Mouse (Mus musculus): ENCODE results near the gene Ctnna3. TPM values are rescaled to one million over a fixed set of nuclear protein-coding genes. Genes with fewer than 3 reads are reported as not detected.
"Not testable (repeated sequence)": the region's sequence is repeated elsewhere in the genome, so short reads cannot be mapped to it uniquely, and the experiment has no call there.

The Ctnna3 gene
- polyA plus RNA-seq, 1 experiment from 2014 or later, result 0.55 TPM

DNA sequence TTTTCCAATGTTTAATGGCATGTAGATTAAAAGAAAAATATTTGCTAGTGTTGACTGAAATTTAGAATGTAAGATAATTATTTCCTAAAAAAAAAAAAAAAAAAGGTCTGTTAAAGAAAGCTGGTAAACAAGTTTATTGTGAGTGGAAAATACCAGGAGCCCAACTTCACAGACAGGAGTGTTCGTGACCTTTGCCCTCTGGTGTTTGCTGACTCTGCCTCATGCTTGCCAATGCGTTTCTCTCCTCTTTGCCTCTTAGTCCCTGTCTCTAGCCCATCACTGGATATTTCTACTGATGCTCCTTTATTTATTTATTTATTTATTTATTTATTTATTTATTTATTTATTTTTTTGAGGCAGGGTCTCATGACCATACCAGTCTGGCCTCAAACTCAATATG lies 26.3 kb upstream of the Ctnna3 start:
- H3K27me3 ChIP-seq (ENCODE audit: insufficient read depth, low read length), result no peaks in the 10 kb centered on the region
- H3K4me3 ChIP-seq (ENCODE audit: low read length), result no peak overlapping the region
- H3K9me3 ChIP-seq (ENCODE audit: low read length), result no peaks in the 10 kb centered on the region
- no peak overlapping the region for H3K9ac ChIP-seq (replicated peaks; ENCODE audit: low read length)
- H3K36me3 ChIP-seq (ENCODE audit: insufficient read depth, low read length), result 0 out of 2 replicates have a peak, but pooled peaks cover 3% of the 10 kb centered on the region
- no peaks in the 10 kb centered on the region for H3K4me1 ChIP-seq (ENCODE audit: insufficient read depth, low read length)
- WGBS, result 68% methylated on average over 2 of the region's 2 CpGs
- no peak overlapping the region for H3K27ac ChIP-seq (ENCODE audit: low read length)
- no peak for ATAC-seq (ENCODE audit: low FRiP score, low TSS enrichment)
- H3K4me2 ChIP-seq (replicated peaks; ENCODE audit: low read depth, low read length), result no peak overlapping the region

DNA sequence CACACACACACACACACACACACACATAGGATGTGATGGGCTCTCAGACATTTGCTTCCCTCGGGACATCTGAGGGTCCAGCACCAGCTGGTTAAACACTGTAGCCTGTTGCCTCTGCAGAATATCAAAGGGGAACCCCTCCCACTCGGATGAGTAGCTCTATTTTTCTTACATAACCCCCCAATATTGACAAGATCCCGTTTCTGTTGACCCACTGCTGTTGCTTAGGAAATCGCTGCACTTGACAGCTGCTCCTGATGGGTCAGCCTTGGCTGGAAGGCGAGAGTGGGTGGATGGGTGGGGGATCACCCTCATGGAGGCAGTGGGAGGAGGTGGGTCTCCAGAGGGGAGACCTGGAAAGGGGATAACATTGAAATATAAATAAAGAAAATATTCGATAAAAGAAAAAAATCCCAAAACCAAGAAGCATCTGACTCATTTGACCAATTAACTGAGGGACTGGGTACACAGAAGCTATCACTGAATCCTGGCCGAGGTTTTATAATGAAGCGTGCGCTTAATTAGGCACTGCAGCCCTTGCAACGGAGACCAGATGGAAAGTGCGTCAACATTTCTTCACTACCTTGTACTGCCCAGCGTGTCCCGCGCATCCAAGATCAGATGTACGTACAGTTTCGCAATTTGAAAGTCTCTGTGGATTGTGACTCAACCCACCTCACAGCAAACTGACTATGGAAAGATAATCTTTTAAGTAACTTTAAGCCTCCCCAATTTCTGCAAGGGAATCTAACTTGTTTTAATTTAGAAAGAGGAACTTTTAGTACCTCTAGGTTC lies 19.5 kb upstream of the Ctnna3 start:
- no peaks in the 10 kb centered on the region for H3K9me3 ChIP-seq (ENCODE audit: low read length)
- H3K36me3 ChIP-seq (ENCODE audit: insufficient read depth, low read length), result 0 out of 2 replicates have a peak, but pooled peaks cover 3% of the 10 kb centered on the region
- H3K4me2 ChIP-seq (replicated peaks; ENCODE audit: low read depth, low read length), result no peak overlapping the region
- no peak overlapping the region for H3K4me3 ChIP-seq (ENCODE audit: low read length)
- ATAC-seq (ENCODE audit: low FRiP score, low TSS enrichment), result no peak
- H3K27ac ChIP-seq (ENCODE audit: low read length), result no peak overlapping the region
- no peak overlapping the region for H3K9ac ChIP-seq (replicated peaks; ENCODE audit: low read length)
- no peaks in the 10 kb centered on the region for H3K4me1 ChIP-seq (ENCODE audit: insufficient read depth, low read length)
- no peaks in the 10 kb centered on the region for H3K27me3 ChIP-seq (ENCODE audit: insufficient read depth, low read length)
- WGBS, result 66% methylated on average over 16 of the region's 16 CpGs

DNA sequence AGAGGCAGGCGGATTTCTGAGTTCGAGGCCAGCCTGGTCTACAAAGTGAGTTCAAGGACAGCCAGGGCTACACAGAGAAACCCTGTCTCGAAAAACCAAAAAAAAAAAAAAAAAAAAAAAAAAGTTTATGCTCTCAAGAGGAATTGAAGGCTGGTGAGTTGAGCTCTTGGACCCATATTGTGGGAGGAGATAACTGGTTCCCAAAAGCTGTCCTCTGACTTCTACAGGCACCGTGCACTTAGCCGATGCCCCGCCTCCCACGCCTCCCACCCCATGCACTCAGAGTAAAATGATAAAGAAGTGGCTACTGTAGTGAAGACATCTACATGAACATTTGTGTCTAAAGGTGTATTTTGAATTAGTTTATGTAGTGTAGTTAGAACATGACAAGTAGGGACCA lies 18.2 kb upstream of the Ctnna3 start:
- not testable (repeated sequence) for H3K4me3 ChIP-seq (ENCODE audit: low read length)

DNA sequence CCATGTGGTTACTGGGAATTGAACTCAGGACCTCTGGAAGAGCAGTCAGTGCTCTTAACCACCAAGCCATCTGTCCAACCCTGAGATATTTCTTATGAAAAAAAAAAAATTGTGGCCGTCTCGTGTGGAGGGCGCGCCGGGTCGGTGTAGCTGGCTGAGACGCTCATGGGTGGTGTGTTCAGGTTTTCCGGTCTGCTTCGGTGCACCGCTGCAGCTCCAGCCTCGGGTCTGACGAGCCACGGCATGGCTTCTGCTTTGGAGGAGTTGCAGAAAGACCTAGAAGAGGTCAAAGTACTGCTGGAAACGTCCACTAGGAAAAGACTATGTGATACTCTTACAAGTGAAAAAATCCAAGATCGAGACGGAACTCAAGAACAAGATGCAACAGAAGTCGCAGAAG lies 17.1 kb upstream of the Ctnna3 start:
- Histone ChIP-seq H3K9ac (replicated peaks; ENCODE audit: low read length) (no peak overlapping the region), H3K27ac (ENCODE audit: low read length) (no peak overlapping the region), H3K9me3 (ENCODE audit: low read length) (no peaks in the 10 kb centered on the region), H3K4me2 (replicated peaks; ENCODE audit: low read depth, low read length) (no peak overlapping the region), H3K36me3 (ENCODE audit: insufficient read depth, low read length) (no peaks in the 10 kb centered on the region), H3K4me3 (ENCODE audit: low read length) (no peak overlapping the region), H3K4me1 (ENCODE audit: insufficient read depth, low read length) (no peaks in the 10 kb centered on the region), H3K27me3 (ENCODE audit: insufficient read depth, low read length) (no peaks in the 10 kb centered on the region)
- no peak for ATAC-seq (ENCODE audit: low FRiP score, low TSS enrichment)
- whole genome bisulfite sequencing, result 85% methylated on average over 17 of the region's 17 CpGs

More for the DNA sequence above, 18.2 kb upstream of the Ctnna3 start:
- ATAC-seq (ENCODE audit: low FRiP score, low TSS enrichment); H3K4me1 ChIP-seq (ENCODE audit: insufficient read depth, low read length); H3K9me3 ChIP-seq (ENCODE audit: low read length); H3K27ac ChIP-seq (ENCODE audit: low read length); H3K36me3 ChIP-seq (ENCODE audit: insufficient read depth, low read length); H3K4me2 ChIP-seq (replicated peaks; ENCODE audit: low read depth, low read length); H3K9ac ChIP-seq (replicated peaks; ENCODE audit: low read length); H3K27me3 ChIP-seq (ENCODE audit: insufficient read depth, low read length): not testable (repeated sequence)
- WGBS, result 88% methylated on average over 5 of the region's 7 CpGs

DNA sequence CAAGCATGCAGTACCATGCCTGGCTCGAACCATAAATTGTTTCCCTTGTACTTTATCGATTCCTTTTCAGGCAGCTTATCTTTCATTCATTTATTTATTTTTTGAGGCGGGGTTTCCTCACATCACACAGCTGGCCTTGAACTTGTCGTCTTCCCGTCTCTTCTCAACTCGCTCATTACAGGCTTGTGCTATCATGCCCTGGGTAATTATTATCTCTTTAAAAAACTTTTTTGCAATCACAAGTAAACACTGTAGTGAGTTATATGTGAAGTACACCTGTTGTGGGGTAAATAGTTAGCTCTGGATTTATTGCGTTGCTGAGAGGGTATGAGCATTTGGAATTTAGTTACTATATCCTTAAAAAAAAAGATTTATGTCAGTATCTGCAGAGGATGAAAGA lies 14.6 kb upstream of the Ctnna3 start:
- Histone ChIP-seq H3K9ac (replicated peaks; ENCODE audit: low read length) (no peak overlapping the region), H3K4me2 (replicated peaks; ENCODE audit: low read depth, low read length) (no peak overlapping the region), H3K9me3 (ENCODE audit: low read length) (no peaks in the 10 kb centered on the region), H3K4me1 (ENCODE audit: insufficient read depth, low read length) (no peaks in the 10 kb centered on the region), H3K4me3 (ENCODE audit: low read length) (no peak overlapping the region), H3K36me3 (ENCODE audit: insufficient read depth, low read length) (no peaks in the 10 kb centered on the region), H3K27ac (ENCODE audit: low read length) (no peak overlapping the region), H3K27me3 (ENCODE audit: insufficient read depth, low read length) (no peaks in the 10 kb centered on the region)
- ATAC-seq (ENCODE audit: low FRiP score, low TSS enrichment), result no peak
- 73% methylated on average over 7 of the region's 7 CpGs for whole genome bisulfite sequencing

DNA sequence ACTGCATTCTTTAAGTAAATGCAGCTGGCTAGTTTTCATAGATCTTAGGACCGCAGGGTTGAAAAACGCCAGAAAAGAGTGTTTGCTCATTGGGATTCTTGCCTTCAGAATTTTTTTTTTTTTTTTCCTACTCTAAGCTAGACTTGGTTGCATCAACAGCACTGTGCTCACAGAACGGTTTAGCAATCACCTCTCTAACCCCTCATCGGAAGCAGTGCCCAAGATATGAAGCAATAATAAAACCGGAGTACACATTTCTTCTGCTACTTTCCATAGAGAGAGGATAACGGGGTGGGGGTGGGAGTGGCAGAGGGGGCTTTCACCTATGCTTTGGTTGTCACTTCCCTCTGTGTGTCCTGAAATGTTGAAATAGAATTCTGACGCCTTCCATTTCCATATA lies 14.0 kb upstream of the Ctnna3 start:
- H3K9ac ChIP-seq (replicated peaks; ENCODE audit: low read length), result no peak overlapping the region
- 0 out of 2 replicates have a peak overlapping the region, but pooled peaks have one; percentile 19 for H3K4me2 ChIP-seq (replicated peaks; ENCODE audit: low read depth, low read length)
- H3K9me3 ChIP-seq (ENCODE audit: low read length), result no peaks in the 10 kb centered on the region
- no peak overlapping the region for H3K27ac ChIP-seq (ENCODE audit: low read length)
- H3K4me1 ChIP-seq (ENCODE audit: insufficient read depth, low read length), result no peaks in the 10 kb centered on the region
- WGBS, result 59% methylated on average over 7 of the region's 7 CpGs
- H3K27me3 ChIP-seq (ENCODE audit: insufficient read depth, low read length), result no peaks in the 10 kb centered on the region
- no peaks in the 10 kb centered on the region for H3K36me3 ChIP-seq (ENCODE audit: insufficient read depth, low read length)
- H3K4me3 ChIP-seq (ENCODE audit: low read length), result no peak overlapping the region
- ATAC-seq (ENCODE audit: low FRiP score, low TSS enrichment), result no peak

DNA sequence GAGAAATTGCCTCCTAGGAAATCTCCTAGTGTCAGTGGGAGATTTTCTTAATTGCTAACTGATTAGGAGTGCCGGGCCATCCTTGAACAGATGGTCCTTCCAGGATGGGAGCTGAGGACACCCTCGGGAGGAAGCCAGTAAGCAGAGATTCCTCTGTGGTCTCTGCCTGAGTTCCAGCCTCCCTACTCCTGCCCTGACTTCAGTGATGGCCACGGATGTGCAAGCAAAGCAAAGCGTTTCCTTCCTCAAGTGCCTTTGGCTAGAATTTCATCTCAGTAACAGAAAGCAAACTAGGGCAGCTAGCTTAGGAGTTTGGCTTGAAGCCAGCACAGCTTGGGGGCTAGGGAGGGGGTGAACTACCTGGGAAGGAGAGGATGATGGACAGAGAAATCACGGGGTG lies 12.8 kb upstream of the Ctnna3 start:
- Histone ChIP-seq H3K4me1 (ENCODE audit: insufficient read depth, low read length) (no peaks in the 10 kb centered on the region), H3K4me3 (ENCODE audit: low read length) (no peak overlapping the region), H3K9me3 (ENCODE audit: low read length) (no peaks in the 10 kb centered on the region), H3K27ac (ENCODE audit: low read length) (no peak overlapping the region), H3K9ac (replicated peaks; ENCODE audit: low read length) (no peak overlapping the region), H3K4me2 (replicated peaks; ENCODE audit: low read depth, low read length) (no peak overlapping the region), H3K36me3 (ENCODE audit: insufficient read depth, low read length) (no peaks in the 10 kb centered on the region), H3K27me3 (ENCODE audit: insufficient read depth, low read length) (no peaks in the 10 kb centered on the region)
- ATAC-seq (ENCODE audit: low FRiP score, low TSS enrichment), result no peak
- WGBS, result 36% methylated on average over 5 of the region's 5 CpGs

DNA sequence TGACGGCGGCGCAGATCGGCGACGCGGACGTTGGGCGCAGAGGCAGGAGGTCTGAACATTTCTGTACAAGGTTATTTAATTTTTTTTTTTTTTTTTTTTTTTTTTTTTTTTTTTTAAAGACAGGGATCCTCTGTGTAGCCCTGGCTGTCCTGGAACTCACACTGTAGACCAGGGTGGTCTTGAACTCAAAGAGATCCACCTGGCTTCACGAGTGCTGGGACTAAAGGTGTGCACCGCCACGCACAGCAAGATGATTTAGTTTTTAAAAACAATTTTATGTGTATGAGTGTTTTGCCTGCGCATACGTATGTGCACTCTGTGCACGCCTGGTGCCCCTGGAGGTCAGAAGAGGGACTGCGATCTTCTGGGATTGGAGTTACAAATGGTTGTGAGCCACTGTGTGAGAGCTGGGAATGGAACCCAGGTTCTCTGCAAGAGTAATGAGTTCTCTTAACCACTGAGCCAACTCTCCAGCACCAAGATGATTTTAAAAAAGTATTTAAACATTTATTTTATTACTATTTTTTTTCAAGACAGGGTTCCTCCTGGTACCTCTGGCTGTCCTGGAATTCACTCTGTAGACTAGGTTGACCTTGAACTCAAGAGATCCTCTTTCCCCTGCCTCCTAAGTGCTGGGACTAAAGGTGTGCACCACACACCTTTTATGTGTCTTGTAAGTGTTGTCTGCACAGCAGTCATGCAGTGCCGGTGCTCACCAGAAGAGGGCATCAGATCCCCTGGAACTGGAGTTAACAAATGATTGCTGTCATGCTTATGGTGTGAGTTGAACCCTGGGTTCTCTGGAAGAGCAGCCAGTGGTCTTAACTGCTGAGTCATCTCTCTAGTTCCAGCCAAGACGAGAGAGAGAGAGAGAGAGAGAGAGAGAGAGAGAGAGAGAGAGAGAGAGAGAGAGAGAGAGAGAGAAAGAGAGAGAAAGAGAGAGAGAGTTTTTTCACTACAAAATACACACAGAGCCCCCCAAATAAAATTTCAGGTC lies 7.9 kb upstream of the Ctnna3 start, which contains the start of gene Gm7075:
Gene Gm7075, minus strand, starts transcription at position 51 of the 997 bp plus-strand sequence.
- Histone ChIP-seq H3K4me3 (ENCODE audit: low read length) (no peak within 1 kb of the TSS), H3K27me3 (ENCODE audit: insufficient read depth, low read length) (no peaks in the 10 kb centered on the region), H3K4me2 (replicated peaks; ENCODE audit: low read depth, low read length) (no peak within 1 kb of the TSS), H3K36me3 (ENCODE audit: insufficient read depth, low read length) (no peaks in the 10 kb centered on the region), H3K27ac (ENCODE audit: low read length) (no peak within 1 kb of the TSS), H3K4me1 (ENCODE audit: insufficient read depth, low read length) (no peaks in the 10 kb centered on the region), H3K9me3 (ENCODE audit: low read length) (no peaks in the 10 kb centered on the region), H3K9ac (replicated peaks; ENCODE audit: low read length) (no peak within 1 kb of the TSS)
- no peak for ATAC-seq (ENCODE audit: low FRiP score, low TSS enrichment)
- WGBS, result 88% methylated on average over 18 of the region's 18 CpGs

DNA sequence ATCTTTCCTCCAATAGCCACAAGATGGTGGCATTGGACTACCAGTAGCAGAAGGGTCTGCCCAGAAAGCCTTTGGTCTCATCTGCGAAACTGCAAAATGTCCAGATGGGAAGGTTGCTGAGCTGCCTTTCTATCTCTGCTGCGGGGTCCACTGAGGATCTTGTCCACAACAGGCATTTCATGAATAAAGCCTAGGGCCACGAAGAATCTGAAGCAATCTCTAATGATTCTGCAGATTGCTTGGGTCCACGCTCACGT lies 7.2 kb upstream of the Ctnna3 start:
- H3K27me3 ChIP-seq (ENCODE audit: insufficient read depth, low read length), result no peaks in the 10 kb centered on the region
- ATAC-seq (ENCODE audit: low FRiP score, low TSS enrichment), result no peak
- H3K4me3 ChIP-seq (ENCODE audit: low read length), result no peak overlapping the region
- no peaks in the 10 kb centered on the region for H3K36me3 ChIP-seq (ENCODE audit: insufficient read depth, low read length)
- no peaks in the 10 kb centered on the region for H3K9me3 ChIP-seq (ENCODE audit: low read length)
- WGBS, result 89% methylated on average over 5 of the region's 5 CpGs
- H3K4me1 ChIP-seq (ENCODE audit: insufficient read depth, low read length), result no peaks in the 10 kb centered on the region
- no peak overlapping the region for H3K4me2 ChIP-seq (replicated peaks; ENCODE audit: low read depth, low read length)
- no peak overlapping the region for H3K9ac ChIP-seq (replicated peaks; ENCODE audit: low read length)
- no peak overlapping the region for H3K27ac ChIP-seq (ENCODE audit: low read length)
